Mouse (Mus musculus): ENCODE measurements around the gene Prame. TPM values are rescaled to one million over a fixed set of nuclear protein-coding genes. Genes with fewer than 3 reads are reported as not detected.
A peak's percentile ranks its signal among the peaks of the same experiment; 100 is the strongest.
"Not testable (repeated sequence)": the region's sequence is repeated elsewhere in the genome, so short reads cannot be mapped to it uniquely, and the experiment has no call there.

The Prame gene
- total RNA-seq (2021), result not detected
- long read RNA-seq, result 0 reads

DNA sequence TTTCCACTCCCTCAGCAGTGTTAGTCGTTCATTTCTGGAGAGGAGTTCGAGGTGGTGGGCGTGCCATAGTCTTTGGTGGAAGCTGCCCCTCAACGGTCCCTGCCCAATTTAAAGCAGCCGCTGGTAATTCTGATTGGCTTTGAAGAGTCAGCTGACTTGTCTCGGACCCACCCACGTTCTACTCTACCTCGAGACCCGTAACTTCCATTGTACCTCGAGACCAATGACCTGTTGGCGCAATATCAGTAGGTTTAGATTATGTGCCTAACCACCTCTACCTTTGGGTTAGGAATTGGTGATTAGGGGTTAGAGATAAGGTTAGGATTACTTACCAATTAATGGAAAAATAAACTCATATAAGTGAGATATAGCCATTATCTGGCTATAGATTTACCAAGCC is at the start of gene Prame:
TSS of gene Prame (minus strand) at position 101 of the 400 bp plus-strand sequence.
- no peak for DNase-seq (ENCODE audit: low spot score in 2 of 2)

DNA sequence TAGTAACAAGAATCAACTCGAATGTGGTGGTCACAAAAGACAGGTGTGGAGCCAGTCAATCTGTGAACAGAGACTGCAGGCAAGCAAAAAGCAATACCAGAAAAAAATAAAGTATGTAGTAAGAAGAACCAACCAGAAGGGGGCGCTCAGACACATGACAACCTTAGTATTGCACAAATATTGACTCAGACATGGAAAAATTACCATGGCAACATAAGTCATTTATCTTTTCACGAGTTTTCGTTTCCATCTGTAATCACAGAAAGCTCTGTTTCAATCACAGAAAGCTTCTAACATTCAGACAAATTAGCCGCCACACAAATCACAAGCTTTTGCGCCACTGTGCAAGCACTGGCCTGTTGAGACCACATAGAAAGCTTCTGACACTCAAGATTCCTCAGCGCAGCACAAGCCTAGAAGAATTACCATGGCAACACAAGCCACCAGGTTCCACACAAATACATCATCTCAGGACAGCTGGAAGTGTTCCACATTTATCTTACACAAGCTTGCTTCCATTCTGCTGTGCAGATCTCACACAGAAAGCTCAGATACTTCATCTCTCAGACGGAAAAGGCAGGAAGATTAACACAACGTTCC is 24.8 kb upstream of the Prame start:
- DNase-seq (ENCODE audit: low spot score in 2 of 2), result peak in 1 of 2 experiments; percentile 76

DNA sequence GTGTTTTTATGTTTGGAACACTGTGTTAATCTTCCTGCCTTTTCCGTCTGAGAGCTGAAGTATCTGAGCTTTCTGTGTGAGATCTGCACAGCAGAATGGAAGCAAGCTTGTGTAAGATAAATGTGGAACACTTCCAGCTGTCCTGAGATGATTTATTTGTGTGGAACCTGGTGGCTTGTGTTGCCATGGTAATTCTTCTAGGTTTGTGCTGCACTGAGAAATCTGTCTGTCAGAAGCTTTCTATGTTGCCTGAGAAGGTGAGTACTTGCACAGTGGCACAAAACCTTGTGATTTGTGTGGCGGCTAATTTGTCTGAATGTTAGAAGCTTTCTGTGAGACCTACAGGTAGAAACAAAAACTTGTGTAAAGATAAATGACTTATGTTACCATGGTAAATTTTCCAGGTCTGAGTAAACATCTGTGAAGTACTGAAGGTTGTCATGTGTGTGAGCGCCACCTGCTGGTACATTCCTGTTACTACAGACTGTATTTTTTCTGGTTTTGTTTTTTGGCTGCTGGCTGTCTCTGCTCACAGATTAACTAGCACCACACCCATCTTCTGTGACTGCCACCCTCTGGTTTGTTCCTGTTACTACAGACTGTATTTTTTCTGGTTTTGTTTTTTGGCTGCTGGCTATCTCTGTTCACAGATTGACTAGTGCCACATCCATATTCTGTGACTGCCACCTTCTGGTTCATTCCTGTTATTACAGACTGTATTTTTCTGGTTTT is 26.0 kb downstream of the Prame start:
- DNase-seq (ENCODE audit: low spot score in 2 of 2), result peak; percentile 10 to 71

DNA sequence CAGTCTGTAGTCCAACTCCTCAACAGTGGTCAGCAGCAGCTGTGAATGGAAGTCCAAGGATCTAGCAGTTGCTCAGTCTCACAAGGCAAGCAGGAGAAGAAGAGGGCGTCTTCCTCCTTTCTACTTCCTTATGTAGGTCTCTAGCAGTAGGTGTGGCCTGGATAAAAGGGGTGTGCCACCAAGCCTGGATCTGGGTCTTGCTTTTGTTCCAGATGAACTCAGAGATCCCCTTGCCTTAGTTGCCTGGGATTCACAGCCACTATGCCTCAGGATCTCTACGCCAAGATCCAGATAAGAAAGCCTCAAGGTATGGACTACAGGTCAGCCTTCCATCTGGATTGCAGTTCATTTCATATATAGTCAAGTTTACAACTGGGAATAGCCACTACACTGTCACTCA is 28.8 kb downstream of the Prame start, which contains the start of gene Nxf7:
TSS of gene Nxf7 (minus strand) at position 101 of the 400 bp plus-strand sequence.
- DNase-seq (ENCODE audit: low spot score in 2 of 2), result no peak

DNA sequence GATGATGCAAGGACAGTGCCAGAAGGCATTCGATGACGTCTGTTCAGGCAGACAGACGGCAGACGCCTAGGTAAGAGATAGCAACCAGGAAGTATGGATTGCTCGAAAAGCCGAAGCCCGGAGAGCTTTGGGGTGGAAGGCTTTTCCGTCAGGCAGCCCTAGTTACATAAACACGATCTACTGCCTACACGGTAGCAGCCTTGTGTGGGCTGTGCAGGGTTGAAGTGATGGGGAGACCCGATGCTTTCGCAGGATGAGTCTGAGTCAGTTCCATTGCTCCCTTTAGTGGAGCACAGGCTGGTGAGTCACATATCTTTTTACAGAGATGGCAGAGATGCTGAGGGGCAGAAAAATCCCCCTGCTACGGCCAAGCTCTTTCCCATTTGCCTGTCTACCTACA is 29.4 kb downstream of the Prame start:
- DNase-seq (ENCODE audit: low spot score in 2 of 2), result peak; percentile 34 to 61

DNA sequence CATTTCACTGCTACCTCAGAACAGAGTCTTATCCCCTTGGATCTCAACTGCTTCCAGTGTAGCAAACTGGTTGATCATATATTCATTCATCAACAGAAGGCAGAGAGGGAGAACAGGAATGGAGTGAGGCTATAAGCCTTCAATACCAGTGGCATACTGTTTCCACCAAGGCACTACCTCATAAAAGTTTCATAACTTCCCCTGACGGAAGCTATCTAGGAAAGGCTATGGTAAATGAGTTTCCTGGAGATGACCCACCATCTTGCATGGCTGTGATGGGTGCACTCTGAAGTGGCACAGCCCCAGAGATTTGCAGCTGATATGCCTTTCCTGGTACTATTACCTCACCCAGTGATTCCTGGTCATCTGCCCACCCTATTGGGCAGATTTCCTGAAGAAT is 51.1 kb downstream of the Prame start:
- DNase-seq (ENCODE audit: low spot score in 2 of 2), result no peak

DNA sequence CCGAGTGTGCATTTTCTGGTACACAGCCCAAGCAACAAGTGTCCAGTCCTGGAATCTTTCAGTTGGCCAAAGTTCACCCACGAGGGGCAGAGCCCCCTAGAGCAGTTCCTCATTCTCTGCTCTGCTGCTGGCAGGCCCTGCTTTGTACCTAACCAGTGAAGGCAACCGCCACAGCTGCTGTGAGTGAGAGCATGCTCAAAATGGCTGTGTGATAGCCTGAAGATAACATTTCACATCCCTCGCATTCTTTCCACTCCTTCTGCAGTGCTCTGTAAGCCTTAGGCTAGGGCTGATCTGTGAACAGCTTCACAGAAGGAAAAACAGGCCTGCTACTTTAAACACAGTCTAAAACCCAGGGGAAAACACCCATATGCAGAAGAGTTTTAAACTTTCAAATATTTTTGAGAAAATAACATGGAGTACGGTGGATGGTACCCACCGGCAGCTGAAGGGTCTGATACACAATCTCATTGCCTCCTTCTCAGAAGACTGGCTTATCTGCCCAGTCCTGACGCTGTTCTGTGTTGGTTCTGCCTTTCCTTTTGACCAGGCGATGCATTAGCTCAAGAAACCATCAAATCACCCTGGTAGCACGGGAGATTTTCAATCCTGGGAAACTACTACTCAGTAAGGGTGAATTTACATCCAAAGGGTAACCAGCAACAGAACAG is 52.4 kb downstream of the Prame start:
- not testable (repeated sequence) for DNase-seq (ENCODE audit: low spot score in 2 of 2)

DNA sequence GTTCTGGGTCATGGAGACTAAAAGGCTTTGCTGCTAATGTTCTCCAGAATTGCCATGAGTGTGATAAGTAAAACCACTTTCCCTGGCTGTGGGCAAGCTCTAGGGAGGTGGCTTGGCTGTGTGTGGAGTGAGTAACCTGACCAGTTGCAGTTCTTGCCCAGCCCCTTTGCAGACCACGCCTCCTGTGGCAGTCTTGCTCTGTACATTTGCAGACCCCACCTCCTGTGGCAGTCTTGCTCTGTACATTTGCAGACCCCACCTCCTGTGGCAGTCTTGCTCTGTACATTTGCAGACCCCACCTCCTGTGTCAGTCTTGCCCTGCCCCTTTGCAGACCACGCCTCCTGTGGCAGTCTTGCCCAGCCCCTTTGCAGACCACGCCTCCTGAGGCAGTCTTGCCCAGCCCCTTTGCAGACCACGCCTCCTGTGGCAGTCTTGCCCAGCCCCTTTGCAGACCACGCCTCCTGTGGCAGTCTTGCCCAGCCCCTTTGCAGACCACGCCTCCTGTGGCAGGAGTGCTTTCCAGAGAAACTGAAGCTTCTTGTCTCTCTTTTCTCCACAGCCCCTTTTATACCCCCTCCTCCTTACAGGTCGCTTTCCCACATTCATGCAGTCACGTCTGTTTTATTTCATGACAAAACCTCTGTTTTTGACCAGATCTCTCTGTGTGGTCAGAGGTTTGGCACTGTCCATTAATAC is 53.1 kb downstream of the Prame start:
- DNase-seq (ENCODE audit: low spot score in 2 of 2), result not testable (repeated sequence)

DNA sequence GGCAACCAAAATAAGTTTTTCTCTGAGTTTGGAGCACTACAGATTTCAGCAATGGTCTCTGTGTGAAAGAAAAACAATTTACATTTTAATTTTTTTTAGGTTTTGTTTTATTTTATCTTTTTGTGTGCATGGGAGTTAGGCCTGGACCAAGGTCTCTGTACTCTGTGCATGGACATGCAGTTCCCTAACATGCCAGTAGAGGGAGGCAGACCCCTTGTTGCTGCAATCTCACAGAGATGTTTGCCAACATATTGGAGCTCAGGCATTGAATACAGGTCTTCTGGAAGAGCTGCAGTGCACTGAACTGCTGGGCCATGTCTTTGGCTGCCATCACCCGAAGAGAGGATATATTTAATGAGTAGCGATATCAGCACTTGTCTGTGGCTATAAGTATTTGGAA is 58.0 kb downstream of the Prame start:
- DNase-seq (ENCODE audit: low spot score in 2 of 2), result peak in 1 of 2 experiments; percentile 76

DNA sequence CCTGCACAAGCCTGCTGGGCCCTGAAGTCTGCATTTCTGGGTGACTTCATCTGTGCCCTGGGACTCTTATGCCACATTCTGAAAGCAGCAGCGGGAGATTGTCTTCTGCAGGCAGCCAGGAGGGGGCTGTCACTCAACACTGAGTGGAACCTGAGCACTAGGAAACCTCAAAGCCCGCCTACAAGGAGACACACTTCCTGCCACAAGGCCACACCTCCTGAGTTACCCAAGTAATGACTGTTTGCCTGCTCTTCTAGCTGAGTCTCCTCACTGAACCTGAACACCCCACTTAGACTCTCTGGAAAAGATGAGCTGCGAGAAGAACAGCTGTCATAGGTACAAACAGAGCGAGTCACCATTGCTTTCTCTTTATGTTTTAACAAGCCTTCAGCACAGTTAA is 62.6 kb downstream of the Prame start:
- DNase-seq (ENCODE audit: low spot score in 2 of 2), result not testable (repeated sequence)

Other genes starting within 250 kb of the Prame start
- gene Gm7903, start 193.9 kb downstream of the Prame start, total RNA-seq (2021), result not detected
- not detected for gene AV320801, start 133.1 kb downstream of the Prame start, total RNA-seq (2021)
- gene Nxf7, start 28.9 kb downstream of the Prame start, total RNA-seq (2021), result not detected
- not detected for gene Tcp11x2, start 66.1 kb upstream of the Prame start, total RNA-seq (2021)
- not detected for gene Tmsb15a, start 97.6 kb upstream of the Prame start, total RNA-seq (2021)
- 10 to 100 TPM; 24.1 to 25.4 TPM for gene Armcx5, start 115.0 kb upstream of the Prame start, total RNA-seq (2021)
- 100 to 1,000 TPM; 321 to 325 TPM for gene Gprasp1, start 115.0 kb upstream of the Prame start, total RNA-seq (2021)
- 10 to 100 TPM; 67.0 to 73.8 TPM for gene Bhlhb9, start 169.9 kb upstream of the Prame start, total RNA-seq (2021)
- 100 to 1,000 TPM; 194 to 223 TPM for gene Gprasp2, start 211.3 kb upstream of the Prame start, total RNA-seq (2021)

Data from layer of hippocampus, adult 18-20 months (tissue).